Mouse (Mus musculus) hindbrain, embryonic 11.5 days (tissue): ENCODE results near the gene Zfp523. TPM values are rescaled to one million over a fixed set of nuclear protein-coding genes. Genes with fewer than 3 reads are reported as not detected.

Experiments
- ATAC-seq: fragments of 200-750 bp; cut with Nextera tagmentation; 2 replicates; pipeline ENCODE4 v1.8.0; 2017; ENCODE audit warnings: mild to moderate bottlenecking, moderate TSS enrichment, moderate library complexity; ENCODE audit not compliant: low FRiP score
- DNase-seq: peaks from one replicate; pipeline ENCODE4 v3.0.0-alpha.2; 2015; ENCODE audit warnings: low spot score
- H3K27ac ChIP-seq: fragments of 300-500 bp; sonication (generic); 2 replicates; pipeline ENCODE4 v1.5.1; 2014; ENCODE audit warnings: mild to moderate bottlenecking, low read depth, low read length
- H3K27me3 ChIP-seq: fragments of 300-500 bp; sonication (generic); 2 replicates; pipeline ENCODE4 v1.6.1; 2014; ENCODE audit warnings: mild to moderate bottlenecking, low read length, moderate library complexity, mixed read lengths; ENCODE audit not compliant: control insufficient read depth, insufficient read depth
- H3K36me3 ChIP-seq: fragments of 300-500 bp; sonication (generic); 2 replicates; pipeline ENCODE4 v1.6.1; 2014; ENCODE audit warnings: mild to moderate bottlenecking, low read length, moderate library complexity, mixed read lengths; ENCODE audit not compliant: control insufficient read depth, insufficient read depth
- H3K4me1 ChIP-seq: fragments of 300-500 bp; sonication (generic); replicated peaks from 2 replicates; pipeline ENCODE4 v1.6.1; 2014; ENCODE audit warnings: low read length, mixed read lengths; ENCODE audit not compliant: control insufficient read depth, insufficient read depth
- H3K4me2 ChIP-seq: fragments of 300-500 bp; sonication (generic); replicated peaks from 2 replicates; pipeline ENCODE4 v1.6.1; 2014; ENCODE audit warnings: mild to moderate bottlenecking, low read depth, low read length
- H3K4me3 ChIP-seq: fragments of 300-500 bp; sonication (generic); 2 replicates; pipeline ENCODE4 v1.5.1; 2014; ENCODE audit warnings: low read depth, low read length
- H3K9ac ChIP-seq: fragments of 300-500 bp; sonication (generic); 2 replicates; pipeline ENCODE4 v1.6.1; 2014; ENCODE audit warnings: low read depth, low read length
- H3K9me3 ChIP-seq: fragments of 300-500 bp; sonication (generic); 2 replicates; pipeline ENCODE4 v1.6.1; 2016; ENCODE audit warnings: low read length; ENCODE audit not compliant: control insufficient read depth
- WGBS: fragments of 180-500 bp; shearing (Covaris S2); extraction: QIAGEN DNeasy Blood & Tissue Kit; methylation state at CpG from one replicate; pipeline ENCODE4 v1.1.7; 2014; 5-methylcytosine and 5-hydroxymethylcytosine counted together
- polyA plus RNA-seq: library from polyadenylated mRNA; unstranded; fragments of >200 nt; fragmentation: Nextera tagmentation; extraction: Ambion mirVana; gene quantifications from 2 replicates; pipeline ENCODE4 v1.2.1, GENCODE M21; 2014

The Zfp523 gene
- polyA plus RNA-seq, 1 experiment from 2014 or later: 29.5 TPM

- H3K27ac ChIP-seq: no peak overlapping the region
- H3K9ac ChIP-seq: no peak overlapping the region
- WGBS: 77% methylated on average over 9 of the region's 9 CpGs
- H3K27me3 ChIP-seq: no peaks in the 10 kb centered on the region
- H3K4me2 ChIP-seq: no peak overlapping the region
- no peak overlapping the region for H3K4me3 ChIP-seq
- H3K9me3 ChIP-seq: no peaks in the 10 kb centered on the region
- H3K36me3 ChIP-seq: 0 out of 2 replicates have a peak, but pooled peaks cover 10% of the 10 kb centered on the region
- DNase-seq (no peak), ATAC-seq (no peak)
- H3K4me1 ChIP-seq: 0 out of 2 replicates have a peak, but pooled peaks cover 2% of the 10 kb centered on the region
Observed at GRCm38 (mm10) chr17:28172690-28173089, 4.2 kb upstream of the Zfp523 start.

- peak overlapping the region; percentile 89 for H3K4me2 ChIP-seq
- peaks cover 2% of the 10 kb centered on the region; the same call in 1 of the 2 replicates for H3K4me1 ChIP-seq
- H3K36me3 ChIP-seq: no peaks in the 10 kb centered on the region
- peak overlapping the region; percentile 97 for H3K27ac ChIP-seq
- no peaks in the 10 kb centered on the region for H3K27me3 ChIP-seq
- peak overlapping the region; percentile 97 for H3K9ac ChIP-seq
- ATAC-seq: peak; percentile 79
- no peaks in the 10 kb centered on the region for H3K9me3 ChIP-seq
- WGBS: 15% methylated on average over 10 of the region's 22 CpGs
- DNase-seq: peak; percentile 76
- H3K4me3 ChIP-seq: peak overlapping the region; percentile 78
Observed at GRCm38 (mm10) chr17:28177540-28178046, 664 bp downstream of the Zfp523 start.

- no peaks in the 10 kb centered on the region for H3K9me3 ChIP-seq
- ATAC-seq: no peak
- no peaks in the 10 kb centered on the region for H3K36me3 ChIP-seq
- H3K4me2 ChIP-seq: no peak overlapping the region
- 45% methylated on average over 4 of the region's 4 CpGs for WGBS
- no peak overlapping the region for H3K27ac ChIP-seq
- H3K27me3 ChIP-seq: no peaks in the 10 kb centered on the region
- H3K4me1 ChIP-seq: no peaks in the 10 kb centered on the region; the same call in 1 of the 2 replicates
- H3K4me3 ChIP-seq: no peak overlapping the region
- no peak overlapping the region for H3K9ac ChIP-seq
- DNase-seq: no peak
Observed at GRCm38 (mm10) chr17:28180331-28180730, 3.4 kb downstream of the Zfp523 start.

- no peak overlapping the region for H3K27ac ChIP-seq
- ATAC-seq (no peak), DNase-seq (no peak)
- H3K9me3 ChIP-seq: no peaks in the 10 kb centered on the region
- no peak overlapping the region for H3K4me2 ChIP-seq
- H3K36me3 ChIP-seq: no peaks in the 10 kb centered on the region
- H3K9ac ChIP-seq: no peak overlapping the region
- WGBS: 85% methylated on average over 15 of the region's 15 CpGs
- no peaks in the 10 kb centered on the region for H3K27me3 ChIP-seq
- H3K4me1 ChIP-seq: no peaks in the 10 kb centered on the region; the same call in 1 of the 2 replicates
- no peak overlapping the region for H3K4me3 ChIP-seq
Observed at GRCm38 (mm10) chr17:28180783-28181544, 4.0 kb downstream of the Zfp523 start.

GRCm38 (mm10) chr17:28184971-28185638, 8.2 kb downstream of the Zfp523 start:
- no peaks in the 10 kb centered on the region for H3K27me3 ChIP-seq

GRCm38 (mm10) chr17:28188313-28188712, 11.4 kb downstream of the Zfp523 start:
- Histone ChIP-seq H3K27me3 (no peaks in the 10 kb centered on the region), H3K9ac (no peak overlapping the region), H3K27ac (no peak overlapping the region), H3K9me3 (no peaks in the 10 kb centered on the region), H3K4me3 (no peak overlapping the region), H3K36me3 (peaks cover 5% of the 10 kb centered on the region; the same call in 1 of the 2 replicates), H3K4me2 (no peak overlapping the region), H3K4me1 (no peaks in the 10 kb centered on the region)
- DNase-seq (no peak), ATAC-seq (no peak)
- 87% methylated on average over 5 of the region's 5 CpGs for WGBS

More at GRCm38 (mm10) chr17:28184971-28185638, 8.2 kb downstream of the Zfp523 start:
- H3K4me1 ChIP-seq: no peaks in the 10 kb centered on the region; the same call in 1 of the 2 replicates
- H3K4me3 ChIP-seq: no peak overlapping the region
- no peaks in the 10 kb centered on the region for H3K9me3 ChIP-seq
- no peak for ATAC-seq
- 88% methylated on average over 7 of the region's 7 CpGs for WGBS
- H3K36me3 ChIP-seq: peaks cover 5% of the 10 kb centered on the region; the same call in 1 of the 2 replicates
- no peak overlapping the region for H3K4me2 ChIP-seq
- H3K9ac ChIP-seq: no peak overlapping the region
- DNase-seq: no peak
- H3K27ac ChIP-seq: no peak overlapping the region

GRCm38 (mm10) chr17:28192754-28193153, 15.8 kb downstream of the Zfp523 start:
- 72% methylated on average over 1 of the region's 1 CpGs for WGBS
- Histone ChIP-seq H3K4me1 (no peaks in the 10 kb centered on the region), H3K27ac (no peak overlapping the region), H3K4me3 (no peak overlapping the region), H3K9ac (no peak overlapping the region), H3K9me3 (no peaks in the 10 kb centered on the region), H3K27me3 (no peaks in the 10 kb centered on the region), H3K36me3 (peaks cover 13% of the 10 kb centered on the region), H3K4me2 (no peak overlapping the region)
- ATAC-seq (no peak), DNase-seq (no peak)

GRCm38 (mm10) chr17:28193559-28193958, 16.6 kb downstream of the Zfp523 start:
- Histone ChIP-seq H3K9ac (no peak overlapping the region), H3K27ac (no peak overlapping the region), H3K4me2 (no peak overlapping the region), H3K36me3 (peaks cover 13% of the 10 kb centered on the region), H3K4me3 (no peak overlapping the region), H3K4me1 (no peaks in the 10 kb centered on the region), H3K9me3 (no peaks in the 10 kb centered on the region), H3K27me3 (no peaks in the 10 kb centered on the region)
- ATAC-seq: no peak
- 92% methylated on average over 3 of the region's 3 CpGs for WGBS
- DNase-seq: no peak
